Mouse (Mus musculus): ENCODE measurements at regions not wholly inside any gene's neighbourhood (a gene's known extent, or its start where the extent isn't known, plus 50 kb on each side); places are given as distances from the start of the nearest gene placed in this dataset.

DNA sequence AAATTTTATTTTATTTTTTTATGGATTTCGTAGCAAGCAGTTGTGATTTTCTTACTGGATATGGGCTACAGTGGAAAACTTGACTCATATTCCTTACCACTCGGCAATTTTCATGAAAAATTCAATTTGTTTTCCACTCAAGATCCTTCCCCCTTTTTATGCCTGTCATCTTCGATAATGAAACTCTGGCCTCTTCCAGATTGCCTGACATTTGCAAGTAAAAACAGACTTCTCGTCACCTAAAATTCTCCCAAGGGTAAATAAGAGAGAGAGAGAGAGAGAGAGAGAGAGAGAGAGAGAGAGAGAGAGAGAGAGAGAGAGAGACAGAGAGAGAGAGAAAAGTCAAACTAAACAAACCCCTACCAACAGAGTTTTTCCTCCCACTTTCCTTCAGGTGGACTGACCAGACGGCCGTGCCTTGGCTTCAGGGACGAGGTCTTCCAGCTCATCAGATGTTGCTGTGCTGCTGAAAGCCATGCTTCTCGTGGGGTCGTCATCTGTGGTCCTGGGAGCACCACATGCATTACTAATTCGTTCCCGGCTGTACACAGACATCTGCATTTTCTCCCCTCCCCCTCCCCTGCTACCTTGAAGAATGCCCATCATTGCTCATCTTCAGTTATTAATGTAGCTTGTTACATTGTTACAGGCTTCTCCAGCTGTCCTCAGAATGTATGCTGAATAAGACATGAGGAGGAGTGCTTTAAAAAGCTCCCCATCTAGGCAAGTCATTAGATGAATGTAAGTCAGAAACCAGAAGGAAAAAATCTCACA is 569.4 kb downstream of the Ptprc start:
- no peak for TF ChIP-seq CTCF (IDR thresholded peaks at IDR 0.05; ENCODE audit: borderline replicate concordance, control insufficient read depth, extremely low read depth, insufficient read depth, low read length, poor library complexity)
- no peak for TF ChIP-seq POLR2A (IDR thresholded peaks at IDR 0.05; ENCODE audit: control insufficient read depth, extremely low read depth, insufficient read depth, low read length, poor library complexity)

All from thymus, adult 2 months (tissue).